Mouse (Mus musculus): ENCODE data around the gene Stard13. TPM values are rescaled to one million over a fixed set of nuclear protein-coding genes. Genes with fewer than 3 reads are reported as not detected.

Stard13 gene
- total RNA-seq, 1 experiment = 6.8 TPM

- TF ChIP-seq CHD2 (IDR thresholded peaks at IDR 0.05; ENCODE audit: low read depth, low read length) (no peak), ZNF384 (IDR thresholded peaks at IDR 0.05; ENCODE audit: low read depth, low read length) (no peak), ZC3H11A (IDR thresholded peaks at IDR 0.05; ENCODE audit: borderline replicate concordance, low read depth, low read length) (no peak), MAFK (IDR thresholded peaks at IDR 0.05; ENCODE audit: insufficient read depth, low read depth, low read length) (no peak), HCFC1 (IDR thresholded peaks at IDR 0.05; ENCODE audit: borderline replicate concordance, insufficient read depth, low read length) (no peak)
- Histone ChIP-seq H3K9ac (ENCODE audit: insufficient read depth, low read depth, low read length, poor library complexity, severe bottlenecking) (no peak overlapping the region), H3K9me3 (ENCODE audit: control insufficient read depth, insufficient read depth, low read depth, low read length) (no peaks in the 10 kb centered on the region), H3K4me3 (ENCODE audit: insufficient read depth in 1 of 2, low read depth in 1 of 2, low read length in 2 of 2, poor library complexity in 1 of 2, severe bottlenecking in 1 of 2) (no peak overlapping the region), H3K4me1 (ENCODE audit: control insufficient read depth in 2 of 2, insufficient read depth in 2 of 2, low read length in 2 of 2, poor library complexity in 1 of 2) (peaks cover 0 to 3% of the 10 kb centered on the region in 2 experiments; a peak in 1 of 4 replicates), H3K27ac (ENCODE audit: insufficient read depth, low read depth, low read length, poor library complexity, severe bottlenecking) (no peak overlapping the region), H3K36me3 (ENCODE audit: control insufficient read depth, insufficient read depth, low read length, poor library complexity, severe bottlenecking) (no peaks in the 10 kb centered on the region)
- DNase-seq (ENCODE audit: low read depth, low spot score) = no peak
- in situ Hi-C loops (cut with MboI; ENCODE audit: low sequenced_read_pairs in 2 of 2, unreplicated experiment in 2 of 2) = no loop called here
Observed at GRCm38 (mm10) chr5:151199235-151199634, 34.4 kb downstream of the Stard13 start.

GRCm38 (mm10) chr5:151196603-151197272 lies 36.9 kb downstream of the Stard13 start:
- Histone ChIP-seq H3K9ac (ENCODE audit: insufficient read depth, low read depth, low read length, poor library complexity, severe bottlenecking) (no peak overlapping the region), H3K36me3 (ENCODE audit: control insufficient read depth, insufficient read depth, low read length, poor library complexity, severe bottlenecking) (no peaks in the 10 kb centered on the region), H3K27ac (ENCODE audit: insufficient read depth, low read depth, low read length, poor library complexity, severe bottlenecking) (no peak overlapping the region), H3K4me1 (ENCODE audit: control insufficient read depth in 2 of 2, insufficient read depth in 2 of 2, low read length in 2 of 2, poor library complexity in 1 of 2) (peaks cover 0 to 3% of the 10 kb centered on the region in 2 experiments; a peak in 1 of 4 replicates), H3K4me3 (ENCODE audit: insufficient read depth in 1 of 2, low read depth in 1 of 2, low read length in 2 of 2, poor library complexity in 1 of 2, severe bottlenecking in 1 of 2) (no peak overlapping the region), H3K9me3 (ENCODE audit: control insufficient read depth, insufficient read depth, low read depth, low read length) (no peaks in the 10 kb centered on the region)
- DNase-seq (ENCODE audit: low read depth, low spot score) = no peak
- in situ Hi-C loops (cut with MboI; ENCODE audit: low sequenced_read_pairs in 2 of 2, unreplicated experiment in 2 of 2) = no loop called here
- TF ChIP-seq ZC3H11A (IDR thresholded peaks at IDR 0.05; ENCODE audit: borderline replicate concordance, low read depth, low read length) = no peak
- TF ChIP-seq CHD2 (IDR thresholded peaks at IDR 0.05; ENCODE audit: low read depth, low read length) = no peak
- TF ChIP-seq ZNF384 (IDR thresholded peaks at IDR 0.05; ENCODE audit: low read depth, low read length) = no peak
- no peak for TF ChIP-seq HCFC1 (IDR thresholded peaks at IDR 0.05; ENCODE audit: borderline replicate concordance, insufficient read depth, low read length)
- TF ChIP-seq MAFK (IDR thresholded peaks at IDR 0.05; ENCODE audit: insufficient read depth, low read depth, low read length) = no peak

GRCm38 (mm10) chr5:151193885-151194520 lies 39.6 kb downstream of the Stard13 start:
- Histone ChIP-seq H3K9ac (ENCODE audit: insufficient read depth, low read depth, low read length, poor library complexity, severe bottlenecking) (no peak overlapping the region), H3K9me3 (ENCODE audit: control insufficient read depth, insufficient read depth, low read depth, low read length) (no peaks in the 10 kb centered on the region), H3K36me3 (ENCODE audit: control insufficient read depth, insufficient read depth, low read length, poor library complexity, severe bottlenecking) (no peaks in the 10 kb centered on the region), H3K4me1 (ENCODE audit: control insufficient read depth in 2 of 2, insufficient read depth in 2 of 2, low read length in 2 of 2, poor library complexity in 1 of 2) (0 out of 4 replicates have a peak, but pooled peaks cover 0 to 2% of the 10 kb centered on the region in 2 experiments), H3K27ac (ENCODE audit: insufficient read depth, low read depth, low read length, poor library complexity, severe bottlenecking) (no peak overlapping the region), H3K4me3 (ENCODE audit: insufficient read depth in 1 of 2, low read depth in 1 of 2, low read length in 2 of 2, poor library complexity in 1 of 2, severe bottlenecking in 1 of 2) (no peak overlapping the region)
- TF ChIP-seq ZNF384 (IDR thresholded peaks at IDR 0.05; ENCODE audit: low read depth, low read length) (no peak), MAFK (IDR thresholded peaks at IDR 0.05; ENCODE audit: insufficient read depth, low read depth, low read length) (no peak), HCFC1 (IDR thresholded peaks at IDR 0.05; ENCODE audit: borderline replicate concordance, insufficient read depth, low read length) (no peak), ZC3H11A (IDR thresholded peaks at IDR 0.05; ENCODE audit: borderline replicate concordance, low read depth, low read length) (no peak), CHD2 (IDR thresholded peaks at IDR 0.05; ENCODE audit: low read depth, low read length) (no peak)
- no peak for DNase-seq (ENCODE audit: low read depth, low spot score)
- in situ Hi-C loops (cut with MboI; ENCODE audit: low sequenced_read_pairs in 2 of 2, unreplicated experiment in 2 of 2) = no loop called here

GRCm38 (mm10) chr5:151192266-151192665 lies 41.4 kb downstream of the Stard13 start:
- no peak for DNase-seq (ENCODE audit: low read depth, low spot score)
- TF ChIP-seq ZNF384 (IDR thresholded peaks at IDR 0.05; ENCODE audit: low read depth, low read length) = no peak
- no peak for TF ChIP-seq MAFK (IDR thresholded peaks at IDR 0.05; ENCODE audit: insufficient read depth, low read depth, low read length)
- no peak for TF ChIP-seq HCFC1 (IDR thresholded peaks at IDR 0.05; ENCODE audit: borderline replicate concordance, insufficient read depth, low read length)
- no peak for TF ChIP-seq ZC3H11A (IDR thresholded peaks at IDR 0.05; ENCODE audit: borderline replicate concordance, low read depth, low read length)
- no peak for TF ChIP-seq CHD2 (IDR thresholded peaks at IDR 0.05; ENCODE audit: low read depth, low read length)
- H3K27ac ChIP-seq (ENCODE audit: insufficient read depth, low read depth, low read length, poor library complexity, severe bottlenecking) = no peak overlapping the region
- H3K4me1 ChIP-seq (ENCODE audit: control insufficient read depth in 2 of 2, insufficient read depth in 2 of 2, low read length in 2 of 2, poor library complexity in 1 of 2) = 0 out of 4 replicates have a peak, but pooled peaks cover 0 to 2% of the 10 kb centered on the region in 2 experiments
- no peak overlapping the region for H3K9ac ChIP-seq (ENCODE audit: insufficient read depth, low read depth, low read length, poor library complexity, severe bottlenecking)
- in situ Hi-C loops (cut with MboI; ENCODE audit: low sequenced_read_pairs in 2 of 2, unreplicated experiment in 2 of 2) = no loop called here
- H3K9me3 ChIP-seq (ENCODE audit: control insufficient read depth, insufficient read depth, low read depth, low read length) = no peaks in the 10 kb centered on the region
- H3K4me3 ChIP-seq (ENCODE audit: insufficient read depth in 1 of 2, low read depth in 1 of 2, low read length in 2 of 2, poor library complexity in 1 of 2, severe bottlenecking in 1 of 2) = no peak overlapping the region
- no peaks in the 10 kb centered on the region for H3K36me3 ChIP-seq (ENCODE audit: control insufficient read depth, insufficient read depth, low read length, poor library complexity, severe bottlenecking)

All from ES-E14 (cell line).